Mouse (Mus musculus) subcutaneous adipose tissue, adult 2 months (tissue): ENCODE data around the gene Mpo. TPM values are rescaled to one million over a fixed set of nuclear protein-coding genes. Genes with fewer than 3 reads are reported as not detected.

Experiments used
- polyA plus RNA-seq: library from polyadenylated mRNA; depleted of rRNA; stranded (reverse); fragments of >200 nt; gene quantifications from 2 replicates; pipeline ENCODE4 v1.2.3, GENCODE M21; 2012; ENCODE audit warnings: low replicate concordance; rRNA removed

Gene Mpo
- polyA plus RNA-seq: 0.52 and 1.3 TPM in 2 replicates

DNA sequence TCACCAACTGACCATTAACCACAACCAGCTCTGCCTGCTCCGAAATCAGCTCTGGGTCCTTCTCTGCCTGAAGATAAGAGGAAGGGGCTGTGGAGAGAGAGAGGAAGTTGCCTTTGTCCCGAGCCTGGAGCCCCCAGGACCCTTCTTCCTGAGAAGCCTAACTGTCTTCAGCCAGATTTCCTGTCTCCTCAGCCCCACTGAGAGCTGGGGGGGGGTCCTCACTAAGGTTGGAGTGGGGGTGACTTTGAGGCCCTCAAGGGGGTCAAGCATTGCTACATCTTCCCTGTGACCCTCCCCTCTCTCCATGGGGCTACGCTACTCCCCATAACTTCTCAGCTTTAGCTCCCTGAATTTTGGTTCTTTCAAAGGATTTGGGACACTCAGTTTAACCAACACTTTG is at the start of gene Mpo:
Gene Mpo, plus strand, starts transcription at position 122 of the 400 bp plus-strand sequence.

GRCm38 (mm10) chr11:87760301-87761081 is 32.9 kb upstream of the Mpo start, which contains the start of gene Tspoap1:
TSS of gene Tspoap1 (plus strand) at chr11:87760541.

GRCm38 (mm10) chr11:87828239-87828900 is 35.0 kb downstream of the Mpo start, which contains the start of gene Lpo:
TSS of gene Lpo (minus strand) at chr11:87828289.

GRCm38 (mm10) chr11:87852690-87853596 is 59.6 kb downstream of the Mpo start, which contains the start of gene Mks1:
TSS of gene Mks1 (plus strand) at chr11:87853215.

Other genes with a start within 250 kb of the Mpo start
- 0.14 TPM in 1 of 2 replicates, not detected in the other for gene Gm11492, start 226.9 kb upstream of the Mpo start, polyA plus RNA-seq
- gene Sept4, start 224.7 kb upstream of the Mpo start, polyA plus RNA-seq: 34.7 and 112 TPM in 2 replicates
- gene Mtmr4, start 201.4 kb upstream of the Mpo start, polyA plus RNA-seq: 14.9 and 41.4 TPM in 2 replicates
- gene Hsf5, start 176.4 kb upstream of the Mpo start, polyA plus RNA-seq: 0.09 TPM in 1 of 2 replicates, not detected in the other
- gene Rnf43, start 130.9 kb upstream of the Mpo start, polyA plus RNA-seq: 0.42 and 11.4 TPM in 2 replicates
- gene Supt4a, start 56.0 kb upstream of the Mpo start, polyA plus RNA-seq: 88.8 and 95.3 TPM in 2 replicates
- gene Tspoap1, start 33.0 kb upstream of the Mpo start, polyA plus RNA-seq: 0.62 and 11.0 TPM in 2 replicates
- gene Lpo, start 34.7 kb downstream of the Mpo start, polyA plus RNA-seq: 0.04 and 0.27 TPM in 2 replicates
- 12.7 and 22.3 TPM in 2 replicates for gene Mks1, start 59.6 kb downstream of the Mpo start, polyA plus RNA-seq
- gene Epx, start 82.0 kb downstream of the Mpo start, polyA plus RNA-seq: 0.36 TPM in 1 of 2 replicates, not detected in the other
- gene Olfr462, start 98.7 kb downstream of the Mpo start, polyA plus RNA-seq: not detected in 2 replicates
- not detected in 2 replicates for gene Olfr463, start 103.8 kb downstream of the Mpo start, polyA plus RNA-seq
- not detected in 2 replicates for gene Olfr464, start 127.4 kb downstream of the Mpo start, polyA plus RNA-seq
- 99.5 and 124 TPM in 2 replicates for gene Dynll2, start 194.0 kb downstream of the Mpo start, polyA plus RNA-seq